Mouse (Mus musculus) left cerebral cortex, adult 8-10 months (tissue): Measurements from ENCODE around the gene Glyctk. TPM values are rescaled to one million over a fixed set of nuclear protein-coding genes. Genes with fewer than 3 reads are reported as not detected.

Experiments used
- DNase-seq, 2 experiments: peaks; one replicate each; pipeline ENCODE4 v3.0.0; 2022; ENCODE audit warnings: low spot score in 2 of 2
- total RNA-seq, 4 experiments: library from RNA; stranded (reverse); gene quantifications; 2 replicates each; pipeline ENCODE4 v1.2.4; 2022

The Glyctk gene
- total RNA-seq, result 1 to 10 TPM; 3.3 to 4.9 (median 3.9) TPM

GRCm38 (mm10) chr9:106158037-106158491 is at the start of gene Glyctk:
Gene Glyctk (minus strand): TSS chr9:106158138.
- DNase-seq, result no peak

DNA sequence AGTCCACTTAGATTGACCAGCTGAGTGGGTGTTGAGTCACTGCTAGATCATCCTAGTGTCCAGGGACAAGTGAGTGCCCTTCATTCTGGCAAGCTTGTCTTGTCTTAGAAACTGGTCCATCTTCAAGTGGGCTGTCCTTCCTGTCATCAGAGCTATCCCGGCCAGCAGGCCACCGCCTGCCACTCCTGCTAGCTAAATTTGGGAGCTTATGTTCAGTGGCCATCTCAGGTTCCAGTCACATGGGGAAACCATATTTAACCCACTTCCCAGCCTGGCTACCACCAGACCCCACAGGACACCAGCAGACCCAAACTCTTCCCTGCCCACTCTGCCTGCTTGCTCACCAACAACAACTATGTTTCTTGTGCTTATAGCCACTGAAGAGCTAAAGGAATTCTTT is 48.6 kb upstream of the Glyctk start:
- no peak for DNase-seq

DNA sequence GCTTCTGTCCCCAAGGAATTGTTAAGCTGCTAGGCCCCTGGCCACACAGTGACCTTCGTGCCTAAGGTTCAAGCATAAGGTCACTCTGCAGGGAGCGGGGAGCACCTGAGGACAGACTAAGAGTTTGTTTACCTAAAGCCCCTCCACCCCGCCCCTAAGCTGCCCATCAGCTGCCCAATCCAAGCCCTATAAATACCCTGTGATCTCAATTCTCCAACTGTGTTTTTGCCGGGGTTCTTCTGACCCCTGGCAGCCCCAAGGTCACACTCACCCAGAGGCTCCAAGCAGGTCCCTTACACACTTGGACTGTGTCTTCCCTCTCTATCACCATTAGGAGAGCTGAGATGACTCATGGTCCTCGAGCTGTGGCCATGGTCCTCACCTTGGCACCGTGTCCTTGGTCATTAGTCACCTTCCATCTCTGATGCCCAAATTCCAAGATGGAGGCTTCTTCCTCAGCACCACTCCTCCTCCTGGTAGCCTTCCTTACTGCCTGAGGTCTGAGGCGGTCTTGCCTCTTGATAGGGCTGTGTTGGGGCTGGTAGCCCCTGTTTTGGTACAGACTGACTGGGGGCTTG is 47.9 kb upstream of the Glyctk start:
- DNase-seq, result no peak

- no peak for DNase-seq
These were observed 46.3 kb upstream of the Glyctk start for GRCm38 (mm10) chr9:106203990-106204851.

GRCm38 (mm10) chr9:106202819-106203636 is 45.1 kb upstream of the Glyctk start, which contains the start of gene Twf2:
Gene Twf2 (plus strand): TSS chr9:106203108.
- peak; percentile 77 to 89 for DNase-seq

DNA sequence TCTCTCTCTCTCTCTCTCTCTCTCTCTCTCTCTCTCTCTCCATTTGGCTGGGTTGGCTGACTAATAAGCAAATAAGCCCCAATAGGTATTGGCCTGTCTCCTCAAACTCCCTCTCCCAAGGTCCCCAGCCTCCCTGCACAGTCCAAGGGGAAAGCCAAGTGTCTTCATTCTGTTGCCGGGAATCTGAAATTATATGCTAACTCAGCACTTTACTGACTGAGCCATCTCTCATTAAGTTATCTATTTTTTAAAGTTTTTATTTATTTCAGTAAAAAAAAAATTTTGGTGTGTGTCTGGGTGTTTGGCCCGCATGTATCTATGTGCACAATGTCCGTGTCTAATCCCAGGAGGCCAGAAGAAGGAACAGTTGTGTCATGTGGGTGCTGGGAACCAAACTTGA is 44.0 kb upstream of the Glyctk start:
- DNase-seq, result no peak

- DNase-seq, result no peak
These were observed 41.8 kb upstream of the Glyctk start, which contains the start of gene Ppm1m for GRCm38 (mm10) chr9:106199535-106200272. Gene Ppm1m (minus strand): TSS chr9:106199746.

DNA sequence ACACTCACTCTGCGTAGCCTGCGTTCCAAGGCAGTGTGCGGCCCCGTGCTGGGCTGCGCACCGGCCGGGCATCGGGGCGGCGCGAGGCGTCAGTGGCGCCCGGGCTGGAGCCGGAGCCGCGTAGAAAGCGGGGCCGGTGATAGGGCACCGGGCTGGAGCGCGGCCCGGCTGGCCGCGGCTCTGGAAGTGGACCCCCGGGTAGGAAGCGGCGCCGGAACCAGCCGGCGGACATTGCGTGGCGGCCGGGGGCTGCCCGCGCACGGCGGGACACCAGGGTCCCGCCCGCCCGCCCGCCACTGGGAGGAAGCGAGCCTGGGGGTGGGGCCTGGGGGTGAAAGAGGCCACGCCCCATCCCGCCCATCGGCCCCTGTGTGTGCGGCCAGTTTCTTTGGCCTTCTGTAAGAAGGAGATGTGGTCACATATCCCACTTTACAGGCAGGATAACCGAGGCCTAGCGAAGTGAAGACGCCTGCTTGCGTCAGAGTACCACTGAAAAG is 41.1 kb upstream of the Glyctk start:
- no peak for DNase-seq

DNA sequence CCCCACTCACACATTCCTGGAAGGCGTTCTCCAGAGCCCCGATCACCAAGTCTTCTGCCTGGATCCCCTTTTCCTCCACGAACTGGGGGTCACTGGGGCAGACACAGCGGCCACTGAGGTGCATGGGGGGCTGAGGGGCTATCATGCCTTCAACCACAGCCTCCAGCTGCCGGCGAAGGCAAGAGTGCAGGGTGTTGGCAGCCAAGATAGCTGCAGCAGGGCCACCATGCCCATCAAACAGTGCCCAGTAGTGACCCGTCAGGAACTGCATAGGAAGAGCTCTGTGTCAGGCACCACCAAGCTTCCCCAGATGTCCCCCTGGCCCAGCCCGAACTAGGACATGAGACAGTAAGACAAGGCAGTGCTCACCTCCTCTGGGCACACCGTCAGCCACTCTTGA is 39.8 kb upstream of the Glyctk start:
- DNase-seq, result no peak

DNA sequence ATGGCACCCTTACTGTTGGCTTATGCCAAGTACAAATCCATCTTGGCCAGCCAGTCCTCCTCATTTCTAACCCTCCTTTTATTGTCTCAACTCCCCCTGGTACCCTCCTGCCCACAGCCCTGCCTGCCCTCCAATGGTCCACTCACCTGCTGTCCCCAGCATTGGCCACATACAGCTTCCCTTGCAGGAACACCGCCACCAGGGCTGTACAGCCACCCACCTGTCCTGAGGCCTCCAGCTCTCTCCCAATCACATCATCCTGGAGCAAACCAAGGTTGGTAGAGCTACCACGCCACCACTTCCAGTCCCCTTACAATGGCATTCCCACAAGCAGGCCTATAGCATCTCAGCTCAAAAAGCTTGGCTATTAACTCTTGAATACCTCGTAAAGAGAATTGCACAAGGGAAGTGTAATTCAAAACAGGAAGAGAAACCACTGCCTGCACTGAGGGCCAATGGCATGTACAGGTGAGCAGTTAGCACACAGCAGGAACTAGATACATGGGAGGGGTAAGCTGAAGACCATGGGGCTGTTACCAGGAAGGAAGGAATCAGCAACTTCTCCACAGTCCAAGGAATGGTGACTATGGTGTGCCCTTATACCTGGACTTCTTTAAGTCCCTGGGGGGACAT is 39.3 kb upstream of the Glyctk start:
- DNase-seq, result no peak

DNA sequence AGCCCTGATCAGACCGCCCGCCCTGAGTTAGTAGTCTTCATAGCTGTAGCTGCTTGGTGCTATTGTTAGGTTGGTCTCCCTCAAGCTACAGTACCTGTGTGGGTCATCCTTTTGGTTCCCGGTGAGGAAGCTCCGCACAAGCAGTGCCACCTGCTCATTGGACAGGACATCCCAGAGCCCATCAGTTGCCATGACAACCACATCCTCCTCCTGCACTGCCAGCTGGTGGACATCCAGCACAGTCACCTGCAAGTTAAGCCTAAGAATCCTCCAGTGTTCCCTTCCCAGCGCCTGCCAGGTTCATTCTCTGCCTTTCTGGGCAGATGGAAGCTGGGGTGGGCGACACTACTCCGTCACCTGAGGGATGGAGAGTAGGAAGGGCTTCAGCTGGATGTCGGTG is 37.8 kb upstream of the Glyctk start:
- peak in 1 of 2 experiments; percentile 75 for DNase-seq

DNA sequence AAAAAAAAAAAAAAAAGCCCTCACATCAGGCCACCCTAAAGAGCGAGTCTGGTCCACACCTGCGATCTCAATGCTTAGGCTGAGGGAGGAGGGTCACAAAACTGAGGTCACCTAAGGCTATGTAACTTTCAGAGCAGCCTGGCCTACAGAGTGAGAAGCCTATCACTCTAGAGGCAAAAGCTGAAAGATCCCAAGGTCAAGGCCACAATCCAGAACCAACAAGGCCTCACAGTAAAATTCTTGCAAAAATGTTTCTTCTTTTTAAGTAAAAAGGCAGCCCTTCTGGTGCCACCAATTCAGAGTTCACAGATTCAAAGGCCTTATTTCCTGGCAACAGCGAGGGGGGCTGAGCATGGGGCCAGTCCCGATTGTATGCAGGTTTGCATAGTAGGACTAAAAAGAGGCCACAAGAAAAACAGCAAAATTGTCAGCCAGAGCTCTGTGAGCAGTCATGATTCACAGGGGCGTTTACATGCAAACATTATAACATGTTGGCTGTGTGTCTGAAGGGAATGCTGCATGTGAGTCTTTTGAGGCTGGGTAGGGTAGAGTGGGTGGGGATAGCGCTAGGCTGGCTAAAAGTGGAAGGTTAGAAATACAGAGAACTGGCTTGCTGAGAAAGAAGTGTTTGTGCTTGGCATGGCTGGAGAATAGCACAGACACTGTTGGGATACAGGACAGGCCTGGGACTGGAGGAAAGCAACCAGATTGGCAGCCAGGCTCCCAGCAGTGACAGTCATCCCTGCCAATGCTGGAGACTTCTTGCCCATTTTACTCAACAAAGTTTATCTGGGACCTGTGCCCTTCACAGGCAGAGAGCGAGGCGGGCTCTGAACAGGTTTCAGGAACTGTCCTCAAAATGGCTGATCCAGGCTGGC is 36.2 kb upstream of the Glyctk start:
- DNase-seq, result no peak

- no peak for DNase-seq
These were observed 35.1 kb upstream of the Glyctk start for GRCm38 (mm10) chr9:106192998-106193397.

DNA sequence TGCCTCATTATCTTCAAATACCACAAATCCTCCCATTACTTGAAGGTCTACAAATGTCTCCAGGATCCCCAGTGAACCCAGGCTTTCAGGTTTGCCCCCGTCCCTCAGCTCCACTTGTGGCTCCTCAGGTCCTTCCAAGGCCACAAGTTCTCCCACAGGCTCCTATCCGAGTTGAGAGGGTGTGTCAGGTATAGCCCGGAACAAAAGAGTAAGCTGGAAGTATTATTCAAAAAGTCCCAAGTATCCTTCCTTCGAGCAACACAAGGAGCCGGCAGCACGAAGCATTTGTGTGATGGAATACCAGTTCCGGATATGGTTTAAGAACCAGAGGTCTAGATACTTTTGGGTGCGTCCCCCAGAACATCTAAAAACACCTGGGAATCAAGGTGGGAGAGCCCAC is 34.1 kb upstream of the Glyctk start:
- DNase-seq, result no peak

- no peak for DNase-seq
These were observed 33.4 kb upstream of the Glyctk start for GRCm38 (mm10) chr9:106191355-106191754.

GRCm38 (mm10) chr9:106183996-106184395 is 26.1 kb upstream of the Glyctk start:
- no peak for DNase-seq

- no peak for DNase-seq
These were observed 24.2 kb upstream of the Glyctk start for GRCm38 (mm10) chr9:106182146-106182545.

GRCm38 (mm10) chr9:106179964-106180363 is 22.0 kb upstream of the Glyctk start:
- DNase-seq, result no peak

DNA sequence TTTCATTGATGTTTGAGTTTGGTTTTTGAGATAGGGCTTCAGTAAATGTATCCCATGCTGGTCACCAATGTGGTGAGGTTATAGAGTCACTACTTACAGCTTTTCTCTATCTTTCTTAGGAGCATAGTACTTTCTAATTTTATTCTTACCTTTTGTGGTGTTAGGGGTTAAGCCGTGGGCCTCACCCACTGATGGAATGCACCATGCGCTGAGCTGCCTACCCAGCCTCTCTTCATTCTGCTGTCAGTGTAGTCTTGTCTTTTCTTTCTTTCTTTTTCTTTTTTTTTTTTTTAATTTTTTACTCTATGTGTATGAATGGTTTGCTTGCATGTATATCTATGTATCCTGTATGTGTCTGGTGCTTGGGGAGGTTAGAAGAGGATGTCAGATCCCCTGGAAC is 21.5 kb upstream of the Glyctk start:
- DNase-seq, result no peak
